Mouse (Mus musculus): ENCODE measurements around the gene Rnf166. TPM values are rescaled to one million over a fixed set of nuclear protein-coding genes. Genes with fewer than 3 reads are reported as not detected.

Rnf166 gene
- polyA plus RNA-seq, 1 experiment = 79.6 TPM

GRCm38 (mm10) chr8:122469965-122470364, 5.9 kb downstream of the Rnf166 start:
- H3K27me3 ChIP-seq (ENCODE audit: control insufficient read depth, insufficient read depth, low read length) = no peaks in the 10 kb centered on the region
- peaks cover 25% of the 10 kb centered on the region for H3K36me3 ChIP-seq (ENCODE audit: control insufficient read depth, insufficient read depth, low read length)
- H3K27ac ChIP-seq (ENCODE audit: insufficient read depth, low read length) = peak overlapping the region; percentile 27
- no peak for DNase-seq (ENCODE audit: low read depth in 1 of 2, low spot score in 2 of 2)
- no peak for TF ChIP-seq POLR2A (IDR thresholded peaks at IDR 0.05; ENCODE audit: low read depth, low read length)
- TF ChIP-seq CTCF (IDR thresholded peaks at IDR 0.05; ENCODE audit: extremely low read depth, insufficient read depth, insufficient read length, insufficient replicate concordance) = no peak
- peak overlapping the region; percentile 22; the same call in 1 of the 2 replicates for H3K4me3 ChIP-seq (ENCODE audit: extremely low read depth, insufficient read depth, insufficient read length)
- WGBS = 49% methylated on average over 10 of the region's 10 CpGs
- peaks cover 18% of the 10 kb centered on the region; the same call in 1 of the 2 replicates for H3K4me1 ChIP-seq (ENCODE audit: control insufficient read depth, insufficient read depth, insufficient read length)

GRCm38 (mm10) chr8:122469407-122469806, 6.5 kb downstream of the Rnf166 start:
- TF ChIP-seq CTCF (IDR thresholded peaks at IDR 0.05; ENCODE audit: extremely low read depth, insufficient read depth, insufficient read length, insufficient replicate concordance) = no peak
- no peak for TF ChIP-seq POLR2A (IDR thresholded peaks at IDR 0.05; ENCODE audit: low read depth, low read length)
- WGBS = 78% methylated on average over 6 of the region's 6 CpGs
- Histone ChIP-seq H3K4me3 (ENCODE audit: extremely low read depth, insufficient read depth, insufficient read length) (no peak overlapping the region), H3K4me1 (ENCODE audit: control insufficient read depth, insufficient read depth, insufficient read length) (peaks cover 15% of the 10 kb centered on the region; the same call in 1 of the 2 replicates), H3K36me3 (ENCODE audit: control insufficient read depth, insufficient read depth, low read length) (peaks cover 25% of the 10 kb centered on the region), H3K27ac (ENCODE audit: insufficient read depth, low read length) (peak overlapping the region; percentile 13; the same call in 1 of the 2 replicates), H3K27me3 (ENCODE audit: control insufficient read depth, insufficient read depth, low read length) (no peaks in the 10 kb centered on the region)
- no peak for DNase-seq (ENCODE audit: low read depth in 1 of 2, low spot score in 2 of 2)

GRCm38 (mm10) chr8:122467816-122468215, 8.0 kb downstream of the Rnf166 start:
- TF ChIP-seq CTCF (IDR thresholded peaks at IDR 0.05; ENCODE audit: extremely low read depth, insufficient read depth, insufficient read length, insufficient replicate concordance) = no peak
- no peak for TF ChIP-seq POLR2A (IDR thresholded peaks at IDR 0.05; ENCODE audit: low read depth, low read length)
- Histone ChIP-seq H3K36me3 (ENCODE audit: control insufficient read depth, insufficient read depth, low read length) (peaks cover 25% of the 10 kb centered on the region), H3K27ac (ENCODE audit: insufficient read depth, low read length) (no peak overlapping the region), H3K4me3 (ENCODE audit: extremely low read depth, insufficient read depth, insufficient read length) (no peak overlapping the region), H3K4me1 (ENCODE audit: control insufficient read depth, insufficient read depth, insufficient read length) (peaks cover 16% of the 10 kb centered on the region; the same call in 1 of the 2 replicates), H3K27me3 (ENCODE audit: control insufficient read depth, insufficient read depth, low read length) (no peaks in the 10 kb centered on the region)
- WGBS = 63% methylated on average over 13 of the region's 13 CpGs
- DNase-seq (ENCODE audit: low read depth in 1 of 2, low spot score in 2 of 2) = no peak

GRCm38 (mm10) chr8:122464985-122465384, 10.9 kb downstream of the Rnf166 start:
- Histone ChIP-seq H3K36me3 (ENCODE audit: control insufficient read depth, insufficient read depth, low read length) (peaks cover 24% of the 10 kb centered on the region), H3K27ac (ENCODE audit: insufficient read depth, low read length) (no peak overlapping the region), H3K27me3 (ENCODE audit: control insufficient read depth, insufficient read depth, low read length) (no peaks in the 10 kb centered on the region), H3K4me3 (ENCODE audit: extremely low read depth, insufficient read depth, insufficient read length) (no peak overlapping the region), H3K4me1 (ENCODE audit: control insufficient read depth, insufficient read depth, insufficient read length) (peaks cover 22% of the 10 kb centered on the region)
- DNase-seq (ENCODE audit: low read depth in 1 of 2, low spot score in 2 of 2) = no peak
- WGBS = 63% methylated on average over 7 of the region's 7 CpGs
- TF ChIP-seq CTCF (IDR thresholded peaks at IDR 0.05; ENCODE audit: extremely low read depth, insufficient read depth, insufficient read length, insufficient replicate concordance) (no peak), POLR2A (IDR thresholded peaks at IDR 0.05; ENCODE audit: low read depth, low read length) (no peak)

- H3K27me3 ChIP-seq (ENCODE audit: control insufficient read depth, insufficient read depth, low read length) = no peaks in the 10 kb centered on the region
- WGBS = 24% methylated on average over 12 of the region's 12 CpGs
- no peak overlapping the region for H3K4me3 ChIP-seq (ENCODE audit: extremely low read depth, insufficient read depth, insufficient read length)
- TF ChIP-seq CTCF (IDR thresholded peaks at IDR 0.05; ENCODE audit: extremely low read depth, insufficient read depth, insufficient read length, insufficient replicate concordance) (no peak), POLR2A (IDR thresholded peaks at IDR 0.05; ENCODE audit: low read depth, low read length) (no peak)
- H3K36me3 ChIP-seq (ENCODE audit: control insufficient read depth, insufficient read depth, low read length) = peaks cover 24% of the 10 kb centered on the region
- peak overlapping the region; percentile 16; the same call in 1 of the 2 replicates for H3K27ac ChIP-seq (ENCODE audit: insufficient read depth, low read length)
- peaks cover 23% of the 10 kb centered on the region for H3K4me1 ChIP-seq (ENCODE audit: control insufficient read depth, insufficient read depth, insufficient read length)
- DNase-seq (ENCODE audit: low read depth in 1 of 2, low spot score in 2 of 2) = no peak
Measured at GRCm38 (mm10) chr8:122463651-122464640, 11.9 kb downstream of the Rnf166 start.

GRCm38 (mm10) chr8:122462510-122462909, 13.4 kb downstream of the Rnf166 start:
- DNase-seq (ENCODE audit: low read depth in 1 of 2, low spot score in 2 of 2) = no peak
- TF ChIP-seq POLR2A (IDR thresholded peaks at IDR 0.05; ENCODE audit: low read depth, low read length) (no peak), CTCF (IDR thresholded peaks at IDR 0.05; ENCODE audit: extremely low read depth, insufficient read depth, insufficient read length, insufficient replicate concordance) (no peak)
- 87% methylated on average over 8 of the region's 8 CpGs for WGBS
- Histone ChIP-seq H3K4me1 (ENCODE audit: control insufficient read depth, insufficient read depth, insufficient read length) (peaks cover 23% of the 10 kb centered on the region), H3K27ac (ENCODE audit: insufficient read depth, low read length) (no peak overlapping the region), H3K27me3 (ENCODE audit: control insufficient read depth, insufficient read depth, low read length) (no peaks in the 10 kb centered on the region), H3K4me3 (ENCODE audit: extremely low read depth, insufficient read depth, insufficient read length) (no peak overlapping the region), H3K36me3 (ENCODE audit: control insufficient read depth, insufficient read depth, low read length) (peaks cover 15% of the 10 kb centered on the region)

Measured in spleen, adult 2 months (tissue).